Mouse (Mus musculus) liver, embryonic 14.5 days (tissue): ENCODE measurements around the gene Zfp646.

Experiments
- CTCF ChIP-seq: IDR thresholded peaks from 2 replicates; pipeline ENCODE4 v1.5.1; 2016; ENCODE audit warnings: antibody characterized with exemption, low read depth, control low read depth
- EP300 ChIP-seq: IDR thresholded peaks from 2 replicates; pipeline ENCODE4 v1.6.1; 2016; ENCODE audit warnings: antibody characterized with exemption, low read depth

DNA sequence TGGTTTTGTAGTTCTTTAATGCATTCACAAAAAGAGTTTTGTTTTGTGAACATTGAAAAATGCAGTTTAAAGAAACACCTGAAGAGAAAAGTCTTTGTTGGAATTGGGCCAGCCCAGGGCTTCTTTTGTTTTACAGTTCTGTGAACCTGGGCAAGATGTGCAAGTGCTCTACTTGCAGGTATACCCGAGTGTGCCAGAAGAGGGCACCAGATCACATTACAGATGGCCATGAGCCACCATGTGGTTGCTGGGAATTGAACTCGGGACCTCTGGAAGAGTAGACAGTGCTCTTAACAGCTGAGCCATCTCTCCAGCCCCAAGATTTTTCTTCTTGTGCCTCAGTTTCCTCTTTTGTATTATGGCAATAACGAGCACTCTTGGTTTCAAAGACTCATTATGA lies 42.2 kb downstream of the Zfp646 start:
- peak; percentile 76 for TF ChIP-seq CTCF
- no peak for TF ChIP-seq EP300
